Comparison of ENCODE assay signal across 9 mouse cellular contexts in the genomic region with DNA sequence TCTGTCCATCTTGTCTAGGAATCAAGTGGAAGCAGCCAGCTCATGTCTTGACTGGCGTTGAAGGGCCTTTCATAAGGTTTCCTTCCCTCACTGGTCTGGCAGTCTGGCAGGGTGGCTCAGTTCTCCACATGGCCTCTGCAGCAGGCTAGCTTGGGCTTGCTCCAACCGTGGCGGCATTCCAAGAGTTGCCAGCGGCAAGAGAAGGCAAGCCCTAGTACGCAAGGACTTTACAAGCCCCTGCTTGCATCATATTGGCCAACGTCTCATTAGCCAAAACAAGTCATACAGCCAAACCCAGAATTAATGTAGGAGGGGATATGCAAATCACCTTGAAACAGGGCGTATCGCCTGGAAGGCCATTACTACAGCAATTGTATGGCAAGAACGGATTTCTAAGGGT.
A peak's percentile ranks its signal among the peaks of the same experiment; 100 is the strongest.
DNase-seq lines count a peak whose midpoint lies in the region; TF ChIP-seq lines count a peak whose summit lies in the region.
"Had no signal": no experiment of that assay in that cellular context is flagged by ENCODE, and none has a peak within 500 bp of the region (broad histone marks: within the 10 kb centered on the region; RNA-seq: fewer than 3 reads in every experiment).

No protein-coding gene starts in this region.

- DNase-seq in kidney, adult 8-10 months, result peak; percentile 39 to 55
- DNase-seq in kidney, postnatal 4 days, result no peak
- peak; percentile 83 for DNase-seq in adrenal gland, adult 2 months
- DNase-seq in cerebellum, adult 9-11 months, result peak; percentile 76
- peak; percentile 17 for DNase-seq in kidney, postnatal 14 days
- DNase-seq in thymus, adult 2 months, result no peak
- DNase-seq in hindbrain, embryonic 10.5 days (ENCODE audit: low spot score), result no peak
- no peak for DNase-seq in T-cell, adult 2 months (ENCODE audit: low spot score)

- no peak overlapping the region for H3K27ac ChIP-seq in thymus, adult 2 months (ENCODE audit: control insufficient read depth, insufficient read depth, low read length)
- H3K27ac ChIP-seq in hindbrain, embryonic 10.5 days, result no peak overlapping the region
- H3K27ac ChIP-seq: liver, embryonic 14.5 days had no signal

- TF ChIP-seq POLR2A in thymus, adult 2 months (IDR thresholded peaks at IDR 0.05; ENCODE audit: control insufficient read depth, extremely low read depth, insufficient read depth, low read length, poor library complexity), result no peak

- no peaks in the 10 kb centered on the region for H3K36me3 ChIP-seq in thymus, adult 2 months (ENCODE audit: control insufficient read depth, insufficient read depth, low read length)
- H3K36me3 ChIP-seq in hindbrain, embryonic 10.5 days, result no peaks in the 10 kb centered on the region

- peaks cover 31% of the 10 kb centered on the region for H3K4me1 ChIP-seq in thymus, adult 2 months (replicated peaks; ENCODE audit: control insufficient read depth, insufficient read depth, low read length)
- H3K4me1 ChIP-seq in hindbrain, embryonic 10.5 days (replicated peaks), result peaks cover 29% of the 10 kb centered on the region

- WGBS in thymus, adult 2 months, result 94% methylated on average over 9 of the region's 9 CpGs
- 94% methylated on average over 9 of the region's 9 CpGs for WGBS in hindbrain, embryonic 10.5 days

- no peak overlapping the region for H3K4me3 ChIP-seq in thymus, adult 2 months (ENCODE audit: control insufficient read depth, insufficient read depth, low read length)
- H3K4me3 ChIP-seq in hindbrain, embryonic 10.5 days, result no peak overlapping the region

- TF ChIP-seq CTCF in thymus, adult 2 months (IDR thresholded peaks at IDR 0.05; ENCODE audit: borderline replicate concordance, control insufficient read depth, extremely low read depth, insufficient read depth, low read length, poor library complexity), result no peak

- no peaks in the 10 kb centered on the region for H3K27me3 ChIP-seq in thymus, adult 2 months (ENCODE audit: control insufficient read depth, insufficient read depth, low read length)
- no peaks in the 10 kb centered on the region for H3K27me3 ChIP-seq in hindbrain, embryonic 10.5 days (ENCODE audit: insufficient read depth, poor library complexity, severe bottlenecking)

- H3K9me3 ChIP-seq in hindbrain, embryonic 10.5 days, result no peaks in the 10 kb centered on the region

Comparison
In these comparisons a context has a peak if more than half of its experiments do, and no peak if none do; other contexts are left out.
1. DNase-seq: peak in kidney, adult 8-10 months (2 of 2), adrenal gland, adult 2 months (single experiment), cerebellum, adult 9-11 months (single experiment) and kidney, postnatal 14 days (single experiment); none in kidney, postnatal 4 days (0 of 2), thymus, adult 2 months (single experiment), hindbrain, embryonic 10.5 days (single experiment) and T-cell, adult 2 months (single experiment).